Mouse (Mus musculus): ENCODE measurements around the gene Gm21852. TPM values are rescaled to one million over a fixed set of nuclear protein-coding genes. Genes with fewer than 3 reads are reported as not detected.
"Not testable (repeated sequence)": the region's sequence is repeated elsewhere in the genome, so short reads cannot be mapped to it uniquely, and the experiment has no call there.

The Gm21852 gene
- polyA plus RNA-seq (2014; fragmentation: Nextera tagmentation; extraction: Ambion mirVana) = not detected in 2 replicates

DNA sequence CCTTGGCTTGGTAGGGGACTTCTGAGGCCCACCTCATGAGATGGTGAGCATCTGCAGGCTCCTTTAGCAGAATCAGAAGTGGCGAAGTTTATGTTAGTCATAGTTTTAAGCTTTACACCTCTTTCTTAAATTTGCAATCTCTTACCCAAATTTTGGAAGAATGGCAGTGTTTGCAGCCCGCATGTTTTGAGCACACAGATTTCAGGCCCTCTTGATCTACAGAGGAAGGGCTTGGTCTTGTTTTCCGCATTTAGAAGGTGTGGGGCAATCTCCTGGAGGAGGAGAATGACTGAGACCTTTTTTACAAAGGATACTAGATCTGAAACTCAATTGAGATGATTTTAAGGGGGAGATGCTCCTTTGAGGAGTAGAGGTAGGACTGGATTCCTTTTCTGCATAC lies at the start of gene Gm21852:
Gene Gm21852, minus strand, starts transcription at position 101 of the 400 bp plus-strand sequence.
- H3K9ac ChIP-seq; H3K4me1 ChIP-seq (ENCODE audit: insufficient read depth); DNase-seq; H3K4me2 ChIP-seq; H3K9me3 ChIP-seq (ENCODE audit: low read depth, low read length); H3K27me3 ChIP-seq (ENCODE audit: insufficient read depth, low read length); H3K36me3 ChIP-seq (ENCODE audit: insufficient read depth); H3K4me3 ChIP-seq (ENCODE audit: low read depth, low read length); H3K27ac ChIP-seq (ENCODE audit: low read depth); ATAC-seq (ENCODE audit: insufficient read depth): not testable (repeated sequence)
- no CpG with 5 or more reads among the region's 3 CpGs for WGBS

Small RNAs within 50 kb of the gene (microRNA-seq; reads per million reads assigned to microRNA genes)
- not detected for gene Gm27466 (ENCODE audit: borderline number of aligned reads)
- gene Gm28018 (ENCODE audit: borderline number of aligned reads) = not detected

Other genes with a start within 250 kb of the Gm21852 start
- gene Gm21797, start 123.8 kb upstream of the Gm21852 start, polyA plus RNA-seq (2014; fragmentation: Nextera tagmentation; extraction: Ambion mirVana) = not detected in 2 replicates
- not detected in 2 replicates for gene Gm20795, start 152.9 kb upstream of the Gm21852 start, polyA plus RNA-seq (2014; fragmentation: Nextera tagmentation; extraction: Ambion mirVana)